Mouse (Mus musculus): ENCODE data around the gene Man1a.

- TF ChIP-seq CTCF (IDR thresholded peaks at IDR 0.05; ENCODE audit: borderline replicate concordance, insufficient read depth, low read length) (no peak), POLR2A (IDR thresholded peaks at IDR 0.05; ENCODE audit: low read depth, low read length) (no peak)
Observed at GRCm38 (mm10) chr10:53984894-53985293, 91.5 kb downstream of the Man1a start.

Measured in embryonic fibroblast, embryonic 13.5 days (primary cell).